13 mouse cellular contexts compared by ENCODE assay signal in the genomic region with DNA sequence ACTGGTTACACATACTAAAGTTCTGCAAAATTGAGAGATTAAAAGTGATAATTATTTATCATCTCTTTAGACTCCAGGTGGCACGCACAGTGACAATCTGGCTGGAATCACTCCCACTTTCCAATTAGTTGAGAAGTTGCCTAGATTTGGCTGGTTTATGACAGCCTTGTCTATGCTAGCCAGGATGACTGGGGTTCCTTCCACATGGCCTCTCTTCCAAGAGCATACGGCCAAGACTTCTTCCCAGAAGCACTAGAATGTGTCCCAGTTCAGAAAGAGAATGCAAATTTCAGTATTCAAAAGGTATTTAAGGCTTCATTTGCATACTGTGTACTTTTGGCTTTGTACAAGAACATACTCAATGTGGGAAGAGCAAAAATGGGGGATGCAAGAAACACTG.
A peak's percentile ranks its signal among the peaks of the same experiment; 100 is the strongest.
DNase-seq lines count a peak whose midpoint lies in the region; ATAC-seq lines count a peak whose summit lies in the region.
"Had no signal": no experiment of that assay in that cellular context is flagged by ENCODE, and none has a peak within 500 bp of the region (broad histone marks: within the 10 kb centered on the region; RNA-seq: fewer than 3 reads in every experiment).

No protein-coding gene starts in this region.

- no peaks in the 10 kb centered on the region for H3K9me3 ChIP-seq in forebrain, embryonic 15.5 days
- H3K9me3 ChIP-seq in forebrain, embryonic 10.5 days, result no peaks in the 10 kb centered on the region
- no peaks in the 10 kb centered on the region for H3K9me3 ChIP-seq in kidney, embryonic 14.5 days (ENCODE audit: control insufficient read depth, low read length)
- no peaks in the 10 kb centered on the region for H3K9me3 ChIP-seq in midbrain, embryonic 13.5 days
- H3K9me3 ChIP-seq: G1E; heart, embryonic 15.5 days; liver, embryonic 15.5 days had no signal

- H3K27me3 ChIP-seq in forebrain, embryonic 15.5 days, result no peaks in the 10 kb centered on the region
- no peaks in the 10 kb centered on the region for H3K27me3 ChIP-seq in forebrain, embryonic 10.5 days (ENCODE audit: poor library complexity, severe bottlenecking)
- H3K27me3 ChIP-seq in kidney, embryonic 14.5 days (ENCODE audit: control insufficient read depth, insufficient read depth, low read length), result no peaks in the 10 kb centered on the region
- no peaks in the 10 kb centered on the region for H3K27me3 ChIP-seq in midbrain, embryonic 13.5 days
- H3K27me3 ChIP-seq: heart, embryonic 15.5 days; liver, embryonic 15.5 days had no signal

- H3K4me3 ChIP-seq in forebrain, embryonic 15.5 days, result no peak overlapping the region
- no peak overlapping the region for H3K4me3 ChIP-seq in forebrain, embryonic 10.5 days
- no peak overlapping the region for H3K4me3 ChIP-seq in kidney, embryonic 14.5 days (ENCODE audit: low read length)
- no peak overlapping the region for H3K4me3 ChIP-seq in midbrain, embryonic 13.5 days (replicated peaks)
- H3K4me3 ChIP-seq: heart, embryonic 15.5 days; liver, embryonic 15.5 days had no signal

- WGBS in forebrain, embryonic 15.5 days, result 57% methylated on average over 2 of the region's 2 CpGs
- WGBS in forebrain, embryonic 10.5 days, result 87% methylated on average over 2 of the region's 2 CpGs
- 86% methylated on average over 2 of the region's 2 CpGs for WGBS in kidney, embryonic 14.5 days
- WGBS in midbrain, embryonic 13.5 days, result 78% methylated on average over 2 of the region's 2 CpGs

- DNase-seq in forebrain, embryonic 10.5 days (ENCODE audit: extremely low spot score, low spot score), result no peak
- peak; percentile 80 to 91 for DNase-seq in cerebellum, postnatal 14 days
- DNase-seq in layer of hippocampus, postnatal 10 days (ENCODE audit: low spot score in 2 of 2), result peak; percentile 28 to 50
- DNase-seq in right cerebral cortex, postnatal 25 days, result peak; percentile 23
- no peak for DNase-seq in Muller cell, postnatal 12 days (ENCODE audit: inconsistent ontology term)
- DNase-seq: gastrocnemius, postnatal 36 days had no signal

- peak overlapping the region; percentile 65 for H3K27ac ChIP-seq in forebrain, embryonic 15.5 days (replicated peaks)
- H3K27ac ChIP-seq in forebrain, embryonic 10.5 days, result no peak overlapping the region
- H3K27ac ChIP-seq in kidney, embryonic 14.5 days (ENCODE audit: low read depth, low read length), result no peak overlapping the region
- no peak overlapping the region for H3K27ac ChIP-seq in midbrain, embryonic 13.5 days
- H3K27ac ChIP-seq: heart, embryonic 15.5 days; liver, embryonic 15.5 days had no signal

- H3K4me2 ChIP-seq in forebrain, embryonic 15.5 days (replicated peaks), result no peak overlapping the region
- no peak overlapping the region for H3K4me2 ChIP-seq in kidney, embryonic 14.5 days (replicated peaks; ENCODE audit: low read depth, low read length)
- no peak overlapping the region for H3K4me2 ChIP-seq in midbrain, embryonic 13.5 days (replicated peaks)
- H3K4me2 ChIP-seq: heart, embryonic 15.5 days; liver, embryonic 15.5 days had no signal

- no peak overlapping the region for H3K9ac ChIP-seq in forebrain, embryonic 15.5 days (replicated peaks)
- no peak overlapping the region for H3K9ac ChIP-seq in kidney, embryonic 14.5 days (ENCODE audit: low read depth, low read length)
- no peak overlapping the region for H3K9ac ChIP-seq in midbrain, embryonic 13.5 days (replicated peaks)
- H3K9ac ChIP-seq: heart, embryonic 15.5 days; liver, embryonic 15.5 days had no signal

- ATAC-seq in forebrain, embryonic 15.5 days (replicated peaks), result peak; percentile 97
- no peak for ATAC-seq in kidney, embryonic 14.5 days (ENCODE audit: low FRiP score, low TSS enrichment)
- no peak for ATAC-seq in midbrain, embryonic 13.5 days
- ATAC-seq: activated CD4-positive, CD25-positive, alpha-beta regulatory T cell, adult 4 months had no signal

- peaks cover 7% of the 10 kb centered on the region; the same call in 1 of the 2 replicates for H3K4me1 ChIP-seq in forebrain, embryonic 15.5 days
- no peaks in the 10 kb centered on the region for H3K4me1 ChIP-seq in forebrain, embryonic 10.5 days
- H3K4me1 ChIP-seq in kidney, embryonic 14.5 days (ENCODE audit: control insufficient read depth, insufficient read depth, low read length), result no peaks in the 10 kb centered on the region
- H3K4me1 ChIP-seq in midbrain, embryonic 13.5 days (replicated peaks), result no peaks in the 10 kb centered on the region
- H3K4me1 ChIP-seq: heart, embryonic 15.5 days; liver, embryonic 15.5 days had no signal

- no peaks in the 10 kb centered on the region for H3K36me3 ChIP-seq in forebrain, embryonic 15.5 days
- H3K36me3 ChIP-seq in forebrain, embryonic 10.5 days (replicated peaks), result no peaks in the 10 kb centered on the region
- no peaks in the 10 kb centered on the region for H3K36me3 ChIP-seq in kidney, embryonic 14.5 days (ENCODE audit: control insufficient read depth, insufficient read depth, low read length)
- no peaks in the 10 kb centered on the region for H3K36me3 ChIP-seq in midbrain, embryonic 13.5 days
- H3K36me3 ChIP-seq: G1E; heart, embryonic 15.5 days; liver, embryonic 15.5 days had no signal

Comparison
In these comparisons a context has a peak if more than half of its experiments do, and no peak if none do; other contexts are left out.
1. DNase-seq: peak in cerebellum, postnatal 14 days (2 of 2), layer of hippocampus, postnatal 10 days (2 of 2) and right cerebral cortex, postnatal 25 days (single experiment); none in forebrain, embryonic 10.5 days (single experiment) and Muller cell, postnatal 12 days (single experiment).